Comparison of ENCODE assay signal across 13 mouse cellular contexts in genomic region chr2:156762499-156762898, GRCm38 (mm10). TPM values are rescaled to one million over a fixed set of nuclear protein-coding genes. Genes with fewer than 3 reads are reported as not detected.
DNase-seq lines count a peak whose midpoint lies in the region; ATAC-seq and TF ChIP-seq lines count a peak whose summit lies in the region.
"Had no signal": no experiment of that assay in that cellular context is flagged by ENCODE, and none has a peak within 500 bp of the region (broad histone marks: within the 10 kb centered on the region; RNA-seq: fewer than 3 reads in every experiment).

No protein-coding gene starts in this region.

- no peak for TF ChIP-seq EP300 in heart, adult 2 months (IDR thresholded peaks at IDR 0.05; ENCODE audit: insufficient read depth, low read depth, low read length)

- ATAC-seq in liver, embryonic 11.5 days (replicated peaks; ENCODE audit: low FRiP score): no peak
- no peak for ATAC-seq in liver, embryonic 12.5 days
- ATAC-seq: forebrain, embryonic 15.5 days had no signal

- H3K4me2 ChIP-seq in liver, embryonic 11.5 days: no peak overlapping the region
- H3K4me2 ChIP-seq in liver, embryonic 12.5 days: no peak overlapping the region
- H3K4me2 ChIP-seq: forebrain, embryonic 15.5 days; limb, embryonic 15.5 days; midbrain, embryonic 13.5 days; stomach, embryonic 15.5 days had no signal

- H3K9ac ChIP-seq in heart, adult 2 months (ENCODE audit: low read depth, low read length): no peak overlapping the region
- H3K9ac ChIP-seq in liver, embryonic 11.5 days (ENCODE audit: low read depth, low read length): no peak overlapping the region
- no peak overlapping the region for H3K9ac ChIP-seq in liver, embryonic 12.5 days
- H3K9ac ChIP-seq: forebrain, embryonic 15.5 days; limb, embryonic 15.5 days; midbrain, embryonic 13.5 days; stomach, embryonic 15.5 days had no signal

- peaks cover 2% of the 10 kb centered on the region; the same call in 1 of the 2 replicates for H3K9me3 ChIP-seq in liver, embryonic 11.5 days (ENCODE audit: control insufficient read depth, low read length)
- H3K9me3 ChIP-seq in liver, embryonic 12.5 days (replicated peaks): no peaks in the 10 kb centered on the region
- H3K9me3 ChIP-seq in limb, embryonic 10.5 days (replicated peaks): peaks cover 7% of the 10 kb centered on the region; the same call in 1 of the 2 replicates
- H3K9me3 ChIP-seq: forebrain, embryonic 15.5 days; limb, embryonic 15.5 days; midbrain, embryonic 13.5 days; stomach, embryonic 15.5 days had no signal

- H3K36me3 ChIP-seq in heart, adult 2 months (ENCODE audit: control insufficient read depth, insufficient read depth, low read length): no peaks in the 10 kb centered on the region
- peaks cover 27% of the 10 kb centered on the region for H3K36me3 ChIP-seq in liver, embryonic 11.5 days (ENCODE audit: control insufficient read depth, insufficient read depth, low read length)
- H3K36me3 ChIP-seq in liver, embryonic 12.5 days: peaks cover 46% of the 10 kb centered on the region
- peaks cover 76% of the 10 kb centered on the region for H3K36me3 ChIP-seq in limb, embryonic 10.5 days

- no peak for TF ChIP-seq POLR2A in heart, adult 2 months (IDR thresholded peaks at IDR 0.05; ENCODE audit: insufficient read depth, low read depth, low read length)

- no peaks in the 10 kb centered on the region for H3K27me3 ChIP-seq in heart, adult 2 months (ENCODE audit: control insufficient read depth, insufficient read depth, low read length)
- H3K27me3 ChIP-seq in liver, embryonic 11.5 days (replicated peaks; ENCODE audit: control insufficient read depth, insufficient read depth, low read length): no peaks in the 10 kb centered on the region
- H3K27me3 ChIP-seq in liver, embryonic 12.5 days (replicated peaks): no peaks in the 10 kb centered on the region
- no peaks in the 10 kb centered on the region for H3K27me3 ChIP-seq in limb, embryonic 10.5 days (ENCODE audit: low read depth, poor library complexity, severe bottlenecking)
- H3K27me3 ChIP-seq: forebrain, embryonic 15.5 days; limb, embryonic 15.5 days; midbrain, embryonic 13.5 days; stomach, embryonic 15.5 days had no signal

- no peaks in the 10 kb centered on the region for H3K79me2 ChIP-seq in heart, adult 2 months (replicated peaks; ENCODE audit: control insufficient read depth, insufficient read depth, low read length)

- DNase-seq in heart, adult 2 months: no peak
- no peak for DNase-seq in heart, postnatal 14 days
- no peak for DNase-seq in liver, embryonic 11.5 days (ENCODE audit: low spot score)
- DNase-seq in ZHBTc4 (ENCODE audit: low read depth, low spot score): peak; percentile 57
- DNase-seq in limb, embryonic 10.5 days (ENCODE audit: low spot score): no peak
- no peak for DNase-seq in thymus, postnatal 14 days
- DNase-seq: layer of hippocampus, adult 9-11 months had no signal

- H3K4me3 ChIP-seq in heart, adult 2 months: no peak overlapping the region
- H3K4me3 ChIP-seq in liver, embryonic 11.5 days (ENCODE audit: low read depth, low read length): no peak overlapping the region
- no peak overlapping the region for H3K4me3 ChIP-seq in liver, embryonic 12.5 days
- no peak overlapping the region for H3K4me3 ChIP-seq in limb, embryonic 10.5 days
- H3K4me3 ChIP-seq: embryonic facial prominence, embryonic 10.5 days; forebrain, embryonic 15.5 days; limb, embryonic 15.5 days; midbrain, embryonic 13.5 days; stomach, embryonic 15.5 days had no signal

- 84% methylated on average over 21 of the region's 21 CpGs for WGBS in heart, adult 2 months
- 90% methylated on average over 21 of the region's 21 CpGs for WGBS in liver, embryonic 11.5 days
- WGBS in liver, embryonic 12.5 days (ENCODE audit: insufficient replicate concordance): 86% methylated on average over 21 of the region's 21 CpGs
- 87% methylated on average over 21 of the region's 21 CpGs for WGBS in limb, embryonic 10.5 days

- peak overlapping the region; percentile 49 for H3K27ac ChIP-seq in heart, adult 2 months
- H3K27ac ChIP-seq in liver, embryonic 11.5 days (ENCODE audit: low read depth, low read length): 0 out of 2 replicates have a peak overlapping the region, but pooled peaks have one; percentile 3
- H3K27ac ChIP-seq in liver, embryonic 12.5 days: no peak overlapping the region
- peak overlapping the region; percentile 15; the same call in 1 of the 2 replicates for H3K27ac ChIP-seq in limb, embryonic 10.5 days
- H3K27ac ChIP-seq: embryonic facial prominence, embryonic 10.5 days; forebrain, embryonic 15.5 days; limb, embryonic 15.5 days; midbrain, embryonic 13.5 days; stomach, embryonic 15.5 days had no signal

- H3K4me1 ChIP-seq in heart, adult 2 months (ENCODE audit: control insufficient read depth, insufficient read depth, low read length): no peaks in the 10 kb centered on the region
- no peaks in the 10 kb centered on the region for H3K4me1 ChIP-seq in liver, embryonic 11.5 days (replicated peaks; ENCODE audit: control insufficient read depth, insufficient read depth, low read length)
- H3K4me1 ChIP-seq in liver, embryonic 12.5 days: peaks cover 15% of the 10 kb centered on the region
- H3K4me1 ChIP-seq in limb, embryonic 10.5 days: peaks cover 15% of the 10 kb centered on the region
- H3K4me1 ChIP-seq: embryonic facial prominence, embryonic 10.5 days; midbrain, embryonic 13.5 days; stomach, embryonic 15.5 days had no signal

- intact Hi-C loops in heart, adult 2 months (cut with DNase I): no loop called here
- intact Hi-C loops in heart, postnatal 14 days (cut with DNase I): no loop called here

- TF ChIP-seq CTCF in heart, adult 2 months (IDR thresholded peaks at IDR 0.05): no peak

RNA-seq across cellular contexts. Expression of gene Myl9, which starts 12.7 kb away (rescaled TPM):
- 100 to 1,000 TPM in 1 of 2 experiments, 10 to 100 TPM in 1; 86.6 to 107 TPM for total RNA-seq in heart, adult 2 months (2021)
- polyA plus RNA-seq in heart, adult 2 months (2012; rRNA removed): 176 and 204 TPM in 2 replicates
- 100 to 1,000 TPM; 274 to 290 TPM for total RNA-seq in heart, postnatal 14 days (2021)
- 98.9 and 115 TPM in 2 replicates for polyA plus RNA-seq in liver, embryonic 11.5 days (2014; fragmentation: Nextera tagmentation; extraction: Ambion mirVana)
- polyA plus RNA-seq in liver, embryonic 12.5 days (2016; fragmentation: Nextera tagmentation; extraction: Ambion mirVana): 70.5 and 76.1 TPM in 2 replicates
- polyA plus RNA-seq in limb, embryonic 10.5 days (2016; fragmentation: Nextera tagmentation; extraction: Ambion mirVana): 30.1 and 62.7 TPM in 2 replicates
